In genomic region chr19:7136016-7136415, GRCm38 (mm10) we compare ENCODE assay signal across 8 mouse cellular contexts. TPM values are rescaled to one million over a fixed set of nuclear protein-coding genes. Genes with fewer than 3 reads are reported as not detected.
DNase-seq lines count a peak whose midpoint lies in the region; ATAC-seq lines count a peak whose summit lies in the region.

No protein-coding gene starts in this region.

- H3K4me1 ChIP-seq in embryonic facial prominence, embryonic 12.5 days, result peaks cover 73% of the 10 kb centered on the region
- peaks cover 80% of the 10 kb centered on the region for H3K4me1 ChIP-seq in hindbrain, embryonic 12.5 days
- H3K4me1 ChIP-seq in limb, embryonic 13.5 days, result peaks cover 94% of the 10 kb centered on the region

- H3K27ac ChIP-seq in embryonic facial prominence, embryonic 12.5 days, result peak overlapping the region; percentile 89; the same call in 1 of the 2 replicates
- H3K27ac ChIP-seq in hindbrain, embryonic 12.5 days, result peak overlapping the region; percentile 74
- H3K27ac ChIP-seq in limb, embryonic 13.5 days, result peak overlapping the region; percentile 66

- H3K27me3 ChIP-seq in embryonic facial prominence, embryonic 12.5 days, result peaks cover 23% of the 10 kb centered on the region
- peaks cover 26% of the 10 kb centered on the region for H3K27me3 ChIP-seq in hindbrain, embryonic 12.5 days
- H3K27me3 ChIP-seq in limb, embryonic 13.5 days, result peaks cover 62% of the 10 kb centered on the region

- no peaks in the 10 kb centered on the region for H3K9me3 ChIP-seq in embryonic facial prominence, embryonic 12.5 days
- H3K9me3 ChIP-seq in hindbrain, embryonic 12.5 days (replicated peaks), result no peaks in the 10 kb centered on the region
- H3K9me3 ChIP-seq in limb, embryonic 13.5 days, result no peaks in the 10 kb centered on the region

- no peak for ATAC-seq in embryonic facial prominence, embryonic 12.5 days (ENCODE audit: insufficient number of reproducible peaks, insufficient read depth, low FRiP score, low TSS enrichment)
- no peak for ATAC-seq in hindbrain, embryonic 12.5 days (ENCODE audit: low FRiP score)
- peak; percentile 50; the same call in 1 of the 2 replicates for ATAC-seq in limb, embryonic 13.5 days (ENCODE audit: low FRiP score, low read depth)

- no peak overlapping the region for H3K4me3 ChIP-seq in embryonic facial prominence, embryonic 12.5 days
- H3K4me3 ChIP-seq in hindbrain, embryonic 12.5 days, result no peak overlapping the region
- H3K4me3 ChIP-seq in limb, embryonic 13.5 days, result peak overlapping the region; percentile 10; the same call in 1 of the 2 replicates

- 0 out of 2 replicates have a peak overlapping the region, but pooled peaks have one; percentile 11 for H3K9ac ChIP-seq in embryonic facial prominence, embryonic 12.5 days
- no peak overlapping the region for H3K9ac ChIP-seq in hindbrain, embryonic 12.5 days
- peak overlapping the region; percentile 55 for H3K9ac ChIP-seq in limb, embryonic 13.5 days

- H3K4me2 ChIP-seq in embryonic facial prominence, embryonic 12.5 days (replicated peaks), result peak overlapping the region; percentile 27
- H3K4me2 ChIP-seq in hindbrain, embryonic 12.5 days (replicated peaks), result peak overlapping the region; percentile 24
- peak overlapping the region; percentile 44 for H3K4me2 ChIP-seq in limb, embryonic 13.5 days (replicated peaks)

- WGBS in embryonic facial prominence, embryonic 12.5 days, result 15% methylated on average over 9 of the region's 9 CpGs
- 7% methylated on average over 9 of the region's 9 CpGs for WGBS in hindbrain, embryonic 12.5 days
- 7% methylated on average over 9 of the region's 9 CpGs for WGBS in limb, embryonic 13.5 days

- no peaks in the 10 kb centered on the region for H3K36me3 ChIP-seq in embryonic facial prominence, embryonic 12.5 days
- no peaks in the 10 kb centered on the region for H3K36me3 ChIP-seq in hindbrain, embryonic 12.5 days
- no peaks in the 10 kb centered on the region for H3K36me3 ChIP-seq in limb, embryonic 13.5 days

- DNase-seq in right cerebral cortex, adult 18-20 months, result peak; percentile 48
- DNase-seq in right cerebral cortex, postnatal 14 days, result no peak
- peak; percentile 53 for DNase-seq in skeletal muscle tissue, adult 2 months (ENCODE audit: low read depth, low spot score)
- DNase-seq in yolk sac, embryonic 10.5 days (ENCODE audit: low spot score), result no peak
- DNase-seq in adrenal gland, adult 18-20 months (ENCODE audit: low spot score in 2 of 2), result no peak

RNA-seq across cellular contexts. Expression of gene Flrt1, which starts 30.5 kb away (rescaled TPM):
- polyA plus RNA-seq in embryonic facial prominence, embryonic 12.5 days (2016; fragmentation: Nextera tagmentation; extraction: Ambion mirVana), result 6.6 and 6.8 TPM in 2 replicates
- polyA plus RNA-seq in hindbrain, embryonic 12.5 days (2016; fragmentation: Nextera tagmentation; extraction: Ambion mirVana), result 5.5 and 6.6 TPM in 2 replicates
- polyA plus RNA-seq in limb, embryonic 13.5 days (2015; fragmentation: Nextera tagmentation; extraction: Ambion mirVana), result 7.7 and 8.1 TPM in 2 replicates
- total RNA-seq in adrenal gland, adult 18-20 months (2021), result 1 to 10 TPM; 2.1 to 9.3 TPM

Comparison
In these comparisons a context has a peak if more than half of its experiments do, and no peak if none do; other contexts are left out.
1. DNase-seq: peak in right cerebral cortex, adult 18-20 months (single experiment) and skeletal muscle tissue, adult 2 months (single experiment); none in right cerebral cortex, postnatal 14 days (single experiment), yolk sac, embryonic 10.5 days (single experiment) and adrenal gland, adult 18-20 months (0 of 2).
2. Peak in every context shown above with its lines, with median percentiles within 50 percentile points of each other: H3K27ac ChIP-seq and H3K4me2 ChIP-seq.